Mouse (Mus musculus) cerebral cortex, adult 2 months (tissue): ENCODE results near the gene Lrrc18.

Experiments used
- WGBS: fragments of 180-500 bp; shearing (Covaris S2); methylation state at CpG from one replicate; pipeline ENCODE4 v1.1.7; 2018; 5-methylcytosine and 5-hydroxymethylcytosine counted together

The Lrrc18 gene

DNA sequence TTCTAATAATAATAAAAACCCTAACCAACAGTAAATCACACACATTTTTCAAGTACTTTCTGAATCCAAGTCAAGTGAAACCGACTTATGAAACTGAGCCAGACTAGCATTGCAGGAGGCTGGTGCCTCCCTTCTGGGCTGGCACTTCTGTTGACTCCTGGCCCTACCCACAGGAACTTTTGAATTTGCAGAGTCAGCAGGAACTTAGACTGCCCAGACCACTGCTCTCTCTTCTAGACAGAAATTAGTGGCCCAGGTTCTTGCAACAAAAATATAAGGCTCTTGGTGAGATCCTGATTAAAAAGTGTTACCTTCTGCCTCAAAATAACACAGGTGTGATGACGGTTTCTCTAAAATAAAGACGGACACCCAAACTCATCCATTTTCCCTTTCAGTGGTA is 54.0 kb downstream of the Lrrc18 start:
- WGBS = 96% methylated on average over 3 of the region's 3 CpGs

DNA sequence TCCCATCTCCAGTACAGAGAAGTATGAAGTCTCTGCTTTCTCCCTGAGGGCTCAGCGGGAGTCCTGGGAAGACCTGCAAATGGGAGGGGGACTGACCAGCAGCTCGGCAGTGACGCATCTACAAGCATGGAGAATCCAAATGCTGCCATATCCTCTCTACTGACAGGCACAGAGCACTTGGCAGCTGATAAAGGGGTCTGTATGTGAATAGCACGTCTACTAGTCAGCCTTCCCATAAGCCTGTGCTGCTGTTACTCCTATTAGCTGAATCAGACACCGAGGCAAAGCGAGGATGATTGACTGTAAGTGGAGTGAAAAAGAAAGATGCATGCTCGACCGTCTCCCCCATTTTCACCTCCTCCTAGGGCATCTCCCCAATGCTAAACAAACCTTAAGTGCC is 62.3 kb downstream of the Lrrc18 start:
- WGBS = 76% methylated on average over 8 of the region's 8 CpGs

DNA sequence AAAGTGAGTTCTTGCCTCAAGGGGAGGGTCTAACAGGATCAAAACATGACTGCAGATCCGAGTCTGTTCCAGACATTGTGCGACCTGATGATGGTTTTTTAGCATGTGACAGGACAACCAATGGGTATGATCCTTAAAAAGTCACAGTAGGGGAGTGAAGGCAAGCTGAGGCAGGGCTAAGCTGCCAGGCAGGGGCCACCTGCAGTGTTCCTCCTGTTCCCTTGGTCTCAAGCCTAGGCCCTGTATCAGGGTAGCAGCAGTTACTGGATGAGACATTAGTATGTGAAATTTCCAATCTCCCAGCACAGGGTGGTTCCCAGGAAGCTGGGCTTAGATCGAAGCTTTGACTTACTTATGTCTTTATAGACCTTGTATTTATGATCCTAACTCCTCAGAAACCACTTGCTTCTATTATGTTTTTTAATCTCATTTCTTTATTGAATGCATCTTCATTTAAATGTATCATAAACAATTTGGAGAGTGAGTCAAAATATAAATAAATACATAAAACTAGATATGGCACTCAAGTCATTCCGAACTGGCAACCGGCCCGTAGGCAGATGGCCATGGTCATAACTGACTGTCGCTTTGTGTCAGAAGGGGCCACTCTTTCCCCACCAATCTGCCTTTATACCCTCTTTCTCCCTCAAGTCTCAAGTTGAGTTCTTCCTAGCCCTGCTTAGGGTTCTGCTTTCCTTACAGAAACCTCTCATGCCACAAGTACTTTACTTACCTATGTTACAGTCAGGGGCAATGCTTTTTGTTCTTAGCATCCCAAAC is 67.9 kb downstream of the Lrrc18 start:
- WGBS = 95% methylated on average over 7 of the region's 7 CpGs

DNA sequence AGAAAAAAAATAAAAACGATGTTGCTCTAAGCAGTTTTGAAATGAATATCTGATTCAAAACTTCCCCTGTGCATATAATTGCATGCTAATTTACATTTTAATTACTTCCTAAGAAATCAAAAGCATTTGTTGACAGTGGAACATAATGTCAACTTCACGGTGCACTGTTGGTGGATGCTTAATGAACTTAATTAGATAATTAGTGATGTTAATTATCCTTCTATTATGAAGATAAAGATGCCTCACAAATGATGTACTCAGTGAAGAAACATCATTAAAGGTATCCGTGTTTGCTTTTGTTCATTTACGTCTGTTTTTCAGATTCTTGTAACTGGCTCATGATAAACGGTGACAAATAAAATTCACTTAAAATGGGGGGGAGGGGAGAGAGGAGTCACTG is 71.8 kb downstream of the Lrrc18 start:
- 45% methylated on average over 5 of the region's 5 CpGs for WGBS
